Mouse (Mus musculus) megakaryocyte, embryonic 14.5 days (primary cell): ENCODE measurements around the gene Prkd1.

Experiments
- FLI1 ChIP-seq: IDR thresholded peaks from 2 replicates; pipeline ENCODE4 v1.6.1; 2012; ENCODE audit warnings: low read length, inconsistent platforms, mixed read lengths
- GATA1 ChIP-seq: IDR thresholded peaks from 3 replicates; pipeline ENCODE4 v1.6.1; 2012; ENCODE audit warnings: mixed read lengths, low read length, inconsistent platforms, borderline replicate concordance

- TF ChIP-seq GATA1 (no peak), FLI1 (no peak)
These were observed 120.3 kb downstream of the Prkd1 start for GRCm38 (mm10) chr12:50528633-50529032.
